Mouse (Mus musculus): ENCODE results near the gene Tln2. TPM values are rescaled to one million over a fixed set of nuclear protein-coding genes. Genes with fewer than 3 reads are reported as not detected.

Gene Tln2
- total RNA-seq, 2 experiments from 2014 or later: 111 to 132 TPM

GRCm38 (mm10) chr9:67273362-67273761 lies 286.1 kb downstream of the Tln2 start:
- no peak for DNase-seq

- DNase-seq: no peak
Observed at GRCm38 (mm10) chr9:67270734-67271133, 288.8 kb downstream of the Tln2 start.

GRCm38 (mm10) chr9:67270061-67270595 lies 289.4 kb downstream of the Tln2 start:
- no peak for DNase-seq

GRCm38 (mm10) chr9:67267276-67267990 lies 292.1 kb downstream of the Tln2 start:
- no peak for DNase-seq

- DNase-seq: no peak
Observed at GRCm38 (mm10) chr9:67265513-67265912, 294.0 kb downstream of the Tln2 start.

GRCm38 (mm10) chr9:67264896-67265295 lies 294.6 kb downstream of the Tln2 start:
- no peak for DNase-seq

GRCm38 (mm10) chr9:67260835-67261599 lies 298.5 kb downstream of the Tln2 start:
- DNase-seq: no peak

- DNase-seq: no peak
Observed at GRCm38 (mm10) chr9:67250141-67250540, 309.4 kb downstream of the Tln2 start.

GRCm38 (mm10) chr9:67247365-67247950 lies 312.0 kb downstream of the Tln2 start:
- DNase-seq: no peak

- DNase-seq: no peak
Observed at GRCm38 (mm10) chr9:67245265-67245664, 314.2 kb downstream of the Tln2 start.

GRCm38 (mm10) chr9:67241683-67242082 lies 317.8 kb downstream of the Tln2 start:
- DNase-seq: no peak

GRCm38 (mm10) chr9:67240456-67240855 lies 319.0 kb downstream of the Tln2 start:
- peak; percentile 41 for DNase-seq

- no peak for DNase-seq
Observed at GRCm38 (mm10) chr9:67236987-67237386, 322.5 kb downstream of the Tln2 start.

GRCm38 (mm10) chr9:67235441-67236217 lies 323.9 kb downstream of the Tln2 start:
- DNase-seq: no peak

GRCm38 (mm10) chr9:67229033-67229432 lies 330.5 kb downstream of the Tln2 start:
- DNase-seq: no peak

GRCm38 (mm10) chr9:67220388-67220787 lies 339.1 kb downstream of the Tln2 start:
- DNase-seq: peak; percentile 49

- peak; percentile 32 for DNase-seq
Observed at GRCm38 (mm10) chr9:67218001-67218400, 341.5 kb downstream of the Tln2 start.

- no peak for DNase-seq
Observed at GRCm38 (mm10) chr9:67214191-67214985, 345.1 kb downstream of the Tln2 start.

- peak; percentile 84 for DNase-seq
Observed at GRCm38 (mm10) chr9:67213275-67213674, 346.2 kb downstream of the Tln2 start.

GRCm38 (mm10) chr9:67211220-67211619 lies 348.3 kb downstream of the Tln2 start:
- DNase-seq: no peak

- no peak for DNase-seq
Observed at GRCm38 (mm10) chr9:67209451-67209850, 350.1 kb downstream of the Tln2 start.
